Mouse (Mus musculus) spleen, adult 2 months (tissue): Measurements from ENCODE around the gene Thrsp.

Experiments used
- CTCF ChIP-seq: fragments of 200-500 bp; IDR thresholded peaks from 2 replicates; pipeline ENCODE4 v1.5.1; 2011; ENCODE audit warnings: mild to moderate bottlenecking, inconsistent platforms; ENCODE audit not compliant: insufficient read depth, insufficient read length, insufficient replicate concordance; ENCODE audit errors: extremely low read depth
- POLR2A ChIP-seq: fragments of 200-500 bp; IDR thresholded peaks from 2 replicates; pipeline ENCODE4 v1.6.1; 2011; ENCODE audit warnings: low read depth, low read length, inconsistent platforms

- no peak for TF ChIP-seq POLR2A
- TF ChIP-seq CTCF, result no peak
Observed at GRCm38 (mm10) chr7:97447050-97447531, 29.6 kb upstream of the Thrsp start.
